35 mouse cellular contexts compared by ENCODE assay signal in the genomic region with DNA sequence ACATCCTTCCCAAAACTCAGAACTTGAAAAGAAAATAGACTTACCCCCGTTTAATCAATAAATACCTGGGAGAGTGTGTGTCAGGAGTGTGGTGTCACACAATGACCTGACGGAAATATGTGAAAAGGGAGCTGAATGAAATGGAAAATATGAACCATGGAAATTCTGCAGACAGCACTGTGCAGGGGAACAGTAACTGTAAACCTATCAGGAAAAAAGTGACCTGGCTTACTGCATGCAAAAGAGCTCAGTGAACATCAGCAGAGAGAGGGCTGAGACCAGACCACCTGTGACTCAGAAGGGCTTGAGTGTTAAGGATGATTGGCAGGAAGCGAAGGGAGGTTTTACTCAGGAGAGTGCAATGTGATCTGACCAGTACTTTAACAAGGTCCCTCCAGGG.
"Had no signal": no experiment of that assay in that cellular context is flagged by ENCODE, and none has a peak within 500 bp of the region (broad histone marks: within the 10 kb centered on the region; RNA-seq: fewer than 3 reads in every experiment).

No protein-coding gene starts in this region.

- H3K4me3 ChIP-seq: heart, embryonic 12.5 days; heart, embryonic 13.5 days; heart, embryonic 15.5 days; hindbrain, embryonic 10.5 days; hindbrain, embryonic 12.5 days; hindbrain, embryonic 13.5 days; hindbrain, embryonic 15.5 days; intestine, embryonic 15.5 days; kidney, embryonic 15.5 days; layer of hippocampus, adult 2 months; left cerebral cortex, adult 2 months had no signal

- H3K4me2 ChIP-seq: heart, embryonic 11.5 days; heart, embryonic 12.5 days; heart, embryonic 13.5 days; heart, embryonic 15.5 days; hindbrain, embryonic 12.5 days; hindbrain, embryonic 13.5 days; hindbrain, embryonic 14.5 days; hindbrain, embryonic 15.5 days; intestine, embryonic 15.5 days; kidney, embryonic 15.5 days had no signal

- ATAC-seq: hindbrain, embryonic 16.5 days; hindbrain, postnatal 0 days; inflammation-experienced regulatory T-cells, adult 6 months; intestine, embryonic 15.5 days; intestine, embryonic 16.5 days; intestine, postnatal 0 days had no signal

- H3K4me1 ChIP-seq: heart, embryonic 12.5 days; heart, embryonic 13.5 days; heart, embryonic 15.5 days; hindbrain, embryonic 10.5 days; hindbrain, embryonic 12.5 days; hindbrain, embryonic 13.5 days; hindbrain, embryonic 15.5 days; intestine, embryonic 15.5 days; kidney, embryonic 15.5 days had no signal

- H3K9me3 ChIP-seq: heart, embryonic 12.5 days; heart, embryonic 13.5 days; heart, embryonic 15.5 days; hindbrain, embryonic 10.5 days; hindbrain, embryonic 12.5 days; hindbrain, embryonic 13.5 days; hindbrain, embryonic 15.5 days; intestine, embryonic 15.5 days; kidney, embryonic 15.5 days had no signal

- H3K27me3 ChIP-seq: heart, embryonic 12.5 days; heart, embryonic 13.5 days; heart, embryonic 15.5 days; hindbrain, embryonic 12.5 days; hindbrain, embryonic 13.5 days; hindbrain, embryonic 15.5 days; intestine, embryonic 15.5 days; kidney, embryonic 15.5 days had no signal

- H3K9ac ChIP-seq: heart, embryonic 12.5 days; heart, embryonic 13.5 days; heart, embryonic 15.5 days; hindbrain, embryonic 12.5 days; hindbrain, embryonic 13.5 days; hindbrain, embryonic 14.5 days; hindbrain, embryonic 15.5 days; intestine, embryonic 15.5 days; kidney, embryonic 15.5 days had no signal

- DNase-seq: heart, postnatal 10 days; heart, postnatal 14 days; heart, postnatal 36 days; heart, postnatal 4 days; kidney, adult 11 months; kidney, adult 18-20 months; kidney, adult 2 months; kidney, adult 8-10 months; kidney, adult 9 months; kidney, postnatal 10 days; kidney, postnatal 14 days; kidney, postnatal 25 days; kidney, postnatal 36 days; kidney, postnatal 4 days; layer of hippocampus, adult 9-11 months; layer of hippocampus, postnatal 36 days had no signal

- H3K27ac ChIP-seq: heart, embryonic 13.5 days; heart, embryonic 15.5 days; hindbrain, embryonic 10.5 days; hindbrain, embryonic 12.5 days; hindbrain, embryonic 13.5 days; hindbrain, embryonic 14.5 days; hindbrain, embryonic 15.5 days; hindbrain, postnatal 0 days; intestine, embryonic 15.5 days; kidney, embryonic 15.5 days; kidney, postnatal 0 days; layer of hippocampus, adult 2 months; left cerebral cortex, adult 2 months had no signal
